Mouse (Mus musculus) layer of hippocampus, postnatal 10 days (tissue): ENCODE data around the gene Foxred1. TPM values are rescaled to one million over a fixed set of nuclear protein-coding genes. Genes with fewer than 3 reads are reported as not detected.

Experiments used
- DNase-seq, 2 experiments: peaks; one replicate each; pipeline ENCODE4 v3.0.0; 2021; ENCODE audit warnings: low spot score in 2 of 2
- long read RNA-seq: library from polyadenylated mRNA; stranded (forward); transcript quantifications from one replicate; pipeline ENCODE4 v2.0.0, GENCODE M21; 2023
- total RNA-seq, 2 experiments: library from RNA; stranded (reverse); gene quantifications; 2 replicates each; pipeline ENCODE4 v1.2.3; 2021

The Foxred1 gene
- total RNA-seq, result 10 to 100 TPM; 43.2 to 43.7 TPM
- long read RNA-seq, transcript Foxred1-202 (11 exons, 2,289 nt), result major isoform, 22 of 48 reads
- long read RNA-seq, partial matches to known transcripts, result 4 of 48 reads
- long read RNA-seq, other reads (novel, unspliced or antisense), result 22 of 48 reads

- DNase-seq, result peak; percentile 99
These were observed at the start of gene Foxred1 for GRCm38 (mm10) chr9:35210542-35211474. Gene Foxred1, minus strand, starts transcription at chr9:35211055.

- no peak for DNase-seq
These were observed 46.5 kb upstream of the Foxred1 start for GRCm38 (mm10) chr9:35257365-35257764.

- DNase-seq, result no peak
These were observed 38.6 kb upstream of the Foxred1 start for GRCm38 (mm10) chr9:35249476-35249875.

- DNase-seq, result no peak
These were observed 36.5 kb upstream of the Foxred1 start for GRCm38 (mm10) chr9:35247405-35247804.

GRCm38 (mm10) chr9:35239734-35240133 lies 28.9 kb upstream of the Foxred1 start:
- DNase-seq, result no peak

- DNase-seq, result no peak
These were observed 28.2 kb upstream of the Foxred1 start for GRCm38 (mm10) chr9:35238915-35239571.

- no peak for DNase-seq
These were observed 27.5 kb upstream of the Foxred1 start for GRCm38 (mm10) chr9:35238371-35238770.

GRCm38 (mm10) chr9:35235996-35236395 lies 25.1 kb upstream of the Foxred1 start:
- DNase-seq, result no peak

- DNase-seq, result no peak
These were observed 17.8 kb upstream of the Foxred1 start for GRCm38 (mm10) chr9:35228671-35229070.

GRCm38 (mm10) chr9:35223466-35223865 lies 12.6 kb upstream of the Foxred1 start:
- DNase-seq, result no peak

GRCm38 (mm10) chr9:35217963-35218362 lies 7.1 kb upstream of the Foxred1 start:
- DNase-seq, result no peak

- DNase-seq, result no peak
These were observed 987 bp upstream of the Foxred1 start for GRCm38 (mm10) chr9:35211573-35212511.

- no peak for DNase-seq
These were observed 6.4 kb downstream of the Foxred1 start for GRCm38 (mm10) chr9:35204421-35204820.

GRCm38 (mm10) chr9:35203536-35203935 lies 7.3 kb downstream of the Foxred1 start:
- no peak for DNase-seq

- no peak for DNase-seq
These were observed 10.3 kb downstream of the Foxred1 start for GRCm38 (mm10) chr9:35200529-35201060.

- DNase-seq, result peak; percentile 91 to 93
These were observed 10.9 kb downstream of the Foxred1 start, which contains the start of the genes Srpr and Tirap for GRCm38 (mm10) chr9:35199772-35200471. Gene Srpr, plus strand, starts transcription at chr9:35200175. Gene Tirap, minus strand, starts transcription at chr9:35200291.

GRCm38 (mm10) chr9:35198945-35199771 lies 11.7 kb downstream of the Foxred1 start:
- DNase-seq, result no peak

GRCm38 (mm10) chr9:35198351-35198750 lies 12.5 kb downstream of the Foxred1 start:
- DNase-seq, result no peak

- no peak for DNase-seq
These were observed 13.2 kb downstream of the Foxred1 start for GRCm38 (mm10) chr9:35197625-35198024.
